10 mouse cellular contexts compared by ENCODE assay signal in the genomic region with DNA sequence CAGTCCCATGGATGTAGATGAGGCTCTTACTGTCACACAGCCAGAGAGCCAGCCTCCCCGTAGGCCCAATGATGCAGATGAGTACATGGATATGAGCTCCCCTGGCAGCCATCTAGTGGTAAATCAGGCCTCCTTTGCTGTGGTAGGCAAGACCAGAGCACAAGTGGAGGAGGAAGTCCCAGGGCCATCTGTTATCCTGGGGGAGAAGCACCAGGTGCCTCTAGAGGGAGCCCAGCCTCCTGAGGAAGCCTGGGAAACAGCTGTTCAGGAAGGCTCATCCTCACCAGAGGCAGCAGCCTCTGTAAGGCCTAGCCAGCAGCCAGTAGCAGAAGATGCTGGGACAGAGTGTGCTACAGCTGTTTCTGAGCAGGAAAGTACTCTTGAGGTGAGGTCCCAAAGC. TPM values are rescaled to one million over a fixed set of nuclear protein-coding genes. Genes with fewer than 3 reads are reported as not detected.
A peak's percentile ranks its signal among the peaks of the same experiment; 100 is the strongest.
DNase-seq lines count a peak whose midpoint lies in the region; ATAC-seq and TF ChIP-seq lines count a peak whose summit lies in the region.
"Had no signal": no experiment of that assay in that cellular context is flagged by ENCODE, and none has a peak within 500 bp of the region (broad histone marks: within the 10 kb centered on the region; RNA-seq: fewer than 3 reads in every experiment).

No protein-coding gene starts in this region.

- H3K27ac ChIP-seq in embryonic facial prominence, embryonic 13.5 days = no peak overlapping the region
- H3K27ac ChIP-seq in embryonic facial prominence, embryonic 10.5 days (replicated peaks) = no peak overlapping the region
- no peak overlapping the region for H3K27ac ChIP-seq in limb, embryonic 13.5 days
- H3K27ac ChIP-seq in limb, embryonic 10.5 days = no peak overlapping the region
- no peak overlapping the region for H3K27ac ChIP-seq in kidney, embryonic 16.5 days (ENCODE audit: low read length)
- H3K27ac ChIP-seq: limb, embryonic 12.5 days had no signal

- DNase-seq in embryonic facial prominence, embryonic 10.5 days (ENCODE audit: low spot score) = no peak
- DNase-seq in limb, embryonic 10.5 days (ENCODE audit: low spot score) = no peak
- DNase-seq in cerebellum, postnatal 14 days = no peak

- H3K27me3 ChIP-seq in embryonic facial prominence, embryonic 13.5 days = no peaks in the 10 kb centered on the region
- H3K27me3 ChIP-seq in embryonic facial prominence, embryonic 10.5 days (replicated peaks; ENCODE audit: low read depth, poor library complexity, severe bottlenecking) = no peaks in the 10 kb centered on the region
- no peaks in the 10 kb centered on the region for H3K27me3 ChIP-seq in limb, embryonic 13.5 days
- no peaks in the 10 kb centered on the region for H3K27me3 ChIP-seq in limb, embryonic 10.5 days (ENCODE audit: low read depth, poor library complexity, severe bottlenecking)
- H3K27me3 ChIP-seq in E14TG2a.4 (ENCODE audit: insufficient read depth, low read length) = no peaks in the 10 kb centered on the region
- H3K27me3 ChIP-seq in kidney, embryonic 16.5 days (ENCODE audit: insufficient read depth, low read length) = no peaks in the 10 kb centered on the region
- H3K27me3 ChIP-seq: limb, embryonic 12.5 days had no signal

- H3K36me3 ChIP-seq in embryonic facial prominence, embryonic 13.5 days = peaks cover 85% of the 10 kb centered on the region
- H3K36me3 ChIP-seq in embryonic facial prominence, embryonic 10.5 days (replicated peaks) = peaks cover 89% of the 10 kb centered on the region
- peaks cover 85% of the 10 kb centered on the region for H3K36me3 ChIP-seq in limb, embryonic 13.5 days
- H3K36me3 ChIP-seq in limb, embryonic 10.5 days = peaks cover 90% of the 10 kb centered on the region
- peaks cover 98% of the 10 kb centered on the region for H3K36me3 ChIP-seq in E14TG2a.4 (ENCODE audit: insufficient read depth, low read length)
- peaks cover 72% of the 10 kb centered on the region for H3K36me3 ChIP-seq in kidney, embryonic 16.5 days (ENCODE audit: insufficient read depth, low read length)

- ATAC-seq in embryonic facial prominence, embryonic 13.5 days (ENCODE audit: insufficient number of reproducible peaks, insufficient read depth, low FRiP score, low TSS enrichment, low read depth) = no peak
- no peak; the same call in 1 of the 2 replicates for ATAC-seq in limb, embryonic 13.5 days (ENCODE audit: low FRiP score, low read depth)
- ATAC-seq in kidney, embryonic 16.5 days (ENCODE audit: low FRiP score, low TSS enrichment) = peak; percentile 51; the same call in 1 of the 2 replicates
- no peak for ATAC-seq in monocyte, adult 5-6 weeks (replicated peaks; ENCODE audit: insufficient number of reproducible peaks, low FRiP score, low TSS enrichment, poor library complexity, severe bottlenecking)

- H3K4me2 ChIP-seq in embryonic facial prominence, embryonic 13.5 days = no peak overlapping the region
- no peak overlapping the region for H3K4me2 ChIP-seq in limb, embryonic 13.5 days (replicated peaks)
- H3K4me2 ChIP-seq in kidney, embryonic 16.5 days (replicated peaks; ENCODE audit: low read depth, low read length) = no peak overlapping the region
- H3K4me2 ChIP-seq: limb, embryonic 12.5 days had no signal

- H3K9me3 ChIP-seq in embryonic facial prominence, embryonic 13.5 days = no peaks in the 10 kb centered on the region
- H3K9me3 ChIP-seq in embryonic facial prominence, embryonic 10.5 days = no peaks in the 10 kb centered on the region
- H3K9me3 ChIP-seq in limb, embryonic 13.5 days = no peaks in the 10 kb centered on the region
- no peaks in the 10 kb centered on the region for H3K9me3 ChIP-seq in limb, embryonic 10.5 days (replicated peaks)
- no peaks in the 10 kb centered on the region for H3K9me3 ChIP-seq in E14TG2a.4 (ENCODE audit: low read length)
- H3K9me3 ChIP-seq in kidney, embryonic 16.5 days (ENCODE audit: low read length) = no peaks in the 10 kb centered on the region
- H3K9me3 ChIP-seq: limb, embryonic 12.5 days had no signal

- no peaks in the 10 kb centered on the region for H3K4me1 ChIP-seq in embryonic facial prominence, embryonic 13.5 days
- H3K4me1 ChIP-seq in embryonic facial prominence, embryonic 10.5 days = peaks cover 2% of the 10 kb centered on the region
- no peaks in the 10 kb centered on the region for H3K4me1 ChIP-seq in limb, embryonic 13.5 days
- peaks cover 1% of the 10 kb centered on the region; the same call in 1 of the 2 replicates for H3K4me1 ChIP-seq in limb, embryonic 10.5 days
- H3K4me1 ChIP-seq in E14TG2a.4 (replicated peaks; ENCODE audit: low read depth, low read length) = peaks cover 32% of the 10 kb centered on the region
- H3K4me1 ChIP-seq in kidney, embryonic 16.5 days (ENCODE audit: insufficient read depth, low read length) = no peaks in the 10 kb centered on the region

- WGBS in embryonic facial prominence, embryonic 13.5 days = 69% methylated on average over 1 of the region's 1 CpGs
- 74% methylated on average over 1 of the region's 1 CpGs for WGBS in embryonic facial prominence, embryonic 10.5 days
- 64% methylated on average over 1 of the region's 1 CpGs for WGBS in limb, embryonic 13.5 days
- 72% methylated on average over 1 of the region's 1 CpGs for WGBS in limb, embryonic 10.5 days
- WGBS in kidney, embryonic 16.5 days = 35% methylated on average over 1 of the region's 1 CpGs

- TF ChIP-seq CTCF in E14TG2a.4 (conservative IDR thresholded peaks at IDR 0.05; ENCODE audit: low read length) = peak; percentile 12; the same call in 1 of the 2 replicates

- H3K9ac ChIP-seq in embryonic facial prominence, embryonic 13.5 days = 0 out of 2 replicates have a peak overlapping the region, but pooled peaks have one; percentile 52
- peak overlapping the region; percentile 35; the same call in 1 of the 2 replicates for H3K9ac ChIP-seq in limb, embryonic 13.5 days
- H3K9ac ChIP-seq in kidney, embryonic 16.5 days (replicated peaks; ENCODE audit: low read length) = peak overlapping the region; percentile 26; the same call in 1 of the 2 replicates
- H3K9ac ChIP-seq: limb, embryonic 12.5 days had no signal

- H3K4me3 ChIP-seq in embryonic facial prominence, embryonic 13.5 days = no peak overlapping the region
- no peak overlapping the region for H3K4me3 ChIP-seq in embryonic facial prominence, embryonic 10.5 days
- no peak overlapping the region for H3K4me3 ChIP-seq in limb, embryonic 13.5 days
- H3K4me3 ChIP-seq in limb, embryonic 10.5 days = no peak overlapping the region; the same call in 1 of the 2 replicates
- H3K4me3 ChIP-seq in E14TG2a.4 (replicated peaks; ENCODE audit: low read length) = no peak overlapping the region
- H3K4me3 ChIP-seq in kidney, embryonic 16.5 days (ENCODE audit: low read length) = no peak overlapping the region
- H3K4me3 ChIP-seq: erythroblast, embryonic 14.5 days; limb, embryonic 12.5 days had no signal

RNA-seq across cellular contexts. Expression of a gene that starts 6.8 kb away (rescaled TPM):
- 15.7 and 21.0 TPM in 2 replicates for polyA plus RNA-seq in embryonic facial prominence, embryonic 13.5 days (2015; fragmentation: Nextera tagmentation; extraction: Ambion mirVana)
- 18.4 and 21.2 TPM in 2 replicates for polyA plus RNA-seq in embryonic facial prominence, embryonic 10.5 days (2016; fragmentation: Nextera tagmentation; extraction: Ambion mirVana)
- 13.5 and 15.5 TPM in 2 replicates for polyA plus RNA-seq in limb, embryonic 13.5 days (2015; fragmentation: Nextera tagmentation; extraction: Ambion mirVana)
- 23.2 and 27.3 TPM in 2 replicates for polyA plus RNA-seq in limb, embryonic 10.5 days (2016; fragmentation: Nextera tagmentation; extraction: Ambion mirVana)
- polyA plus RNA-seq in kidney, embryonic 16.5 days (2015; fragmentation: Nextera tagmentation; extraction: Ambion mirVana) = 16.3 and 16.7 TPM in 2 replicates
- total RNA-seq in monocyte, adult 5-6 weeks (2017) = 10.9 to 26.0 TPM (median 11.1 TPM) in 3 replicates

RNA-seq across cellular contexts. Expression of a gene that starts 10.0 kb away (rescaled TPM):
- 1,166 and 1,221 TPM in 2 replicates for polyA plus RNA-seq in embryonic facial prominence, embryonic 13.5 days (2015; fragmentation: Nextera tagmentation; extraction: Ambion mirVana)
- polyA plus RNA-seq in embryonic facial prominence, embryonic 10.5 days (2016; fragmentation: Nextera tagmentation; extraction: Ambion mirVana) = 1,654 and 1,662 TPM in 2 replicates
- polyA plus RNA-seq in limb, embryonic 13.5 days (2015; fragmentation: Nextera tagmentation; extraction: Ambion mirVana) = 1,168 and 1,170 TPM in 2 replicates
- 1,509 and 1,575 TPM in 2 replicates for polyA plus RNA-seq in limb, embryonic 10.5 days (2016; fragmentation: Nextera tagmentation; extraction: Ambion mirVana)
- 905 and 985 TPM in 2 replicates for polyA plus RNA-seq in kidney, embryonic 16.5 days (2015; fragmentation: Nextera tagmentation; extraction: Ambion mirVana)
- 138 to 179 TPM (median 139 TPM) in 3 replicates for total RNA-seq in monocyte, adult 5-6 weeks (2017)

RNA-seq across cellular contexts. Expression of a gene that starts 13.0 kb away (rescaled TPM):
- 49.0 and 53.5 TPM in 2 replicates for polyA plus RNA-seq in embryonic facial prominence, embryonic 13.5 days (2015; fragmentation: Nextera tagmentation; extraction: Ambion mirVana)
- polyA plus RNA-seq in embryonic facial prominence, embryonic 10.5 days (2016; fragmentation: Nextera tagmentation; extraction: Ambion mirVana) = 64.6 and 65.1 TPM in 2 replicates
- polyA plus RNA-seq in limb, embryonic 13.5 days (2015; fragmentation: Nextera tagmentation; extraction: Ambion mirVana) = 54.9 and 55.1 TPM in 2 replicates
- 61.7 and 67.1 TPM in 2 replicates for polyA plus RNA-seq in limb, embryonic 10.5 days (2016; fragmentation: Nextera tagmentation; extraction: Ambion mirVana)
- polyA plus RNA-seq in kidney, embryonic 16.5 days (2015; fragmentation: Nextera tagmentation; extraction: Ambion mirVana) = 63.3 and 67.0 TPM in 2 replicates
- 18.1 to 25.9 TPM (median 25.6 TPM) in 3 replicates for total RNA-seq in monocyte, adult 5-6 weeks (2017)

RNA-seq across cellular contexts. Expression of a gene that starts 17.3 kb away (rescaled TPM):
- polyA plus RNA-seq in embryonic facial prominence, embryonic 13.5 days (2015; fragmentation: Nextera tagmentation; extraction: Ambion mirVana) = 23.7 and 25.4 TPM in 2 replicates
- 27.4 and 29.7 TPM in 2 replicates for polyA plus RNA-seq in embryonic facial prominence, embryonic 10.5 days (2016; fragmentation: Nextera tagmentation; extraction: Ambion mirVana)
- polyA plus RNA-seq in limb, embryonic 13.5 days (2015; fragmentation: Nextera tagmentation; extraction: Ambion mirVana) = 22.4 and 27.6 TPM in 2 replicates
- polyA plus RNA-seq in limb, embryonic 10.5 days (2016; fragmentation: Nextera tagmentation; extraction: Ambion mirVana) = 21.4 and 22.1 TPM in 2 replicates
- polyA plus RNA-seq in kidney, embryonic 16.5 days (2015; fragmentation: Nextera tagmentation; extraction: Ambion mirVana) = 22.2 and 25.2 TPM in 2 replicates
- 65.6 to 113 TPM (median 72.3 TPM) in 3 replicates for total RNA-seq in monocyte, adult 5-6 weeks (2017)

RNA-seq across cellular contexts. Expression of a gene that starts 25.1 kb away (rescaled TPM):
- polyA plus RNA-seq in embryonic facial prominence, embryonic 13.5 days (2015; fragmentation: Nextera tagmentation; extraction: Ambion mirVana) = 61.0 and 67.2 TPM in 2 replicates
- 45.9 and 49.2 TPM in 2 replicates for polyA plus RNA-seq in embryonic facial prominence, embryonic 10.5 days (2016; fragmentation: Nextera tagmentation; extraction: Ambion mirVana)
- polyA plus RNA-seq in limb, embryonic 13.5 days (2015; fragmentation: Nextera tagmentation; extraction: Ambion mirVana) = 50.2 and 57.5 TPM in 2 replicates
- 43.0 and 49.7 TPM in 2 replicates for polyA plus RNA-seq in limb, embryonic 10.5 days (2016; fragmentation: Nextera tagmentation; extraction: Ambion mirVana)
- 52.7 and 56.9 TPM in 2 replicates for polyA plus RNA-seq in kidney, embryonic 16.5 days (2015; fragmentation: Nextera tagmentation; extraction: Ambion mirVana)
- 70.0 to 84.2 TPM (median 77.9 TPM) in 3 replicates for total RNA-seq in monocyte, adult 5-6 weeks (2017)
